Mouse (Mus musculus) myocyte (in vitro differentiated cells): Measurements from ENCODE around the gene Fam71a.

Source experiments
- CEBPB ChIP-seq: IDR thresholded peaks from 2 replicates; pipeline ENCODE4 v1.6.1; 2011; ENCODE audit warnings: mild to moderate bottlenecking, moderate library complexity; ENCODE audit not compliant: poor library complexity, insufficient read depth, severe bottlenecking
- E2F4 ChIP-seq: IDR thresholded peaks from one replicate; pipeline ENCODE4 v1.6.1; 2011; ENCODE audit warnings: mild to moderate bottlenecking, control low read depth, moderate library complexity; ENCODE audit not compliant: insufficient read depth
- MAX ChIP-seq: IDR thresholded peaks from one replicate; pipeline ENCODE4 v1.6.1; 2011; ENCODE audit warnings: low read depth, mild to moderate bottlenecking, control low read depth
- MYOD1 ChIP-seq, 3 experiments: IDR thresholded peaks; one replicate each; pipeline ENCODE4 v1.6.1; 2011; ENCODE audit warnings: control low read depth in 2 of 3, low read depth in 2 of 3, mild to moderate bottlenecking in 2 of 3, moderate library complexity in 1 of 3; ENCODE audit not compliant: insufficient read length in 2 of 3, control insufficient read depth in 1 of 3
- MYOG ChIP-seq, 3 experiments: IDR thresholded peaks; one replicate each; pipeline ENCODE4 v1.6.1; 2011; ENCODE audit warnings: control low read depth in 2 of 3, low read depth in 2 of 3, mild to moderate bottlenecking in 2 of 3; ENCODE audit not compliant: insufficient read length in 2 of 3, control insufficient read depth in 1 of 3, insufficient read depth in 1 of 3
- POLR2A ChIP-seq: IDR thresholded peaks from one replicate; pipeline ENCODE4 v1.6.1; 2011; ENCODE audit warnings: low read depth, mild to moderate bottlenecking, control low read depth, moderate library complexity; ENCODE audit not compliant: insufficient read length
- POLR2AphosphoS2 ChIP-seq: IDR thresholded peaks from one replicate; pipeline ENCODE4 v1.6.1; 2011; ENCODE audit warnings: low read depth, control low read depth; ENCODE audit not compliant: insufficient read length
- REST ChIP-seq: IDR thresholded peaks from one replicate; pipeline ENCODE4 v1.6.1; 2011; ENCODE audit warnings: mild to moderate bottlenecking, control low read depth, moderate library complexity; ENCODE audit not compliant: insufficient read depth, insufficient read length
- SRF ChIP-seq: IDR thresholded peaks from one replicate; pipeline ENCODE4 v1.6.1; 2011; ENCODE audit warnings: low read depth; ENCODE audit not compliant: control insufficient read depth, insufficient read length
- TCF12 ChIP-seq: IDR thresholded peaks from one replicate; pipeline ENCODE4 v1.6.1; 2011; ENCODE audit warnings: mild to moderate bottlenecking, control low read depth; ENCODE audit not compliant: poor library complexity, insufficient read depth, severe bottlenecking
- TCF3 ChIP-seq: IDR thresholded peaks from one replicate; pipeline ENCODE4 v1.6.1; 2011; ENCODE audit warnings: low read depth, control low read depth; ENCODE audit not compliant: insufficient read length
- USF1 ChIP-seq: IDR thresholded peaks from one replicate; pipeline ENCODE4 v1.6.1; 2011; ENCODE audit warnings: low read depth, mild to moderate bottlenecking, control low read depth, moderate library complexity

GRCm38 (mm10) chr1:191178511-191179188 lies 14.0 kb upstream of the Fam71a start:
- TF ChIP-seq POLR2A (no peak), TCF12 (no peak), CEBPB (no peak), USF1 (no peak), MYOG (IDR thresholded peaks at IDR 0.05; ENCODE audit: control insufficient read depth in 1 of 3, insufficient read depth in 1 of 3, insufficient read length in 2 of 3, low read depth in 2 of 3) (no peak), REST (no peak), SRF (no peak), MYOD1 (IDR thresholded peaks at IDR 0.05; ENCODE audit: control insufficient read depth in 1 of 3, insufficient read length in 2 of 3, low read depth in 2 of 3) (no peak), E2F4 (no peak), MAX (no peak), POLR2AphosphoS2 (no peak), TCF3 (no peak)
